In the genomic region with DNA sequence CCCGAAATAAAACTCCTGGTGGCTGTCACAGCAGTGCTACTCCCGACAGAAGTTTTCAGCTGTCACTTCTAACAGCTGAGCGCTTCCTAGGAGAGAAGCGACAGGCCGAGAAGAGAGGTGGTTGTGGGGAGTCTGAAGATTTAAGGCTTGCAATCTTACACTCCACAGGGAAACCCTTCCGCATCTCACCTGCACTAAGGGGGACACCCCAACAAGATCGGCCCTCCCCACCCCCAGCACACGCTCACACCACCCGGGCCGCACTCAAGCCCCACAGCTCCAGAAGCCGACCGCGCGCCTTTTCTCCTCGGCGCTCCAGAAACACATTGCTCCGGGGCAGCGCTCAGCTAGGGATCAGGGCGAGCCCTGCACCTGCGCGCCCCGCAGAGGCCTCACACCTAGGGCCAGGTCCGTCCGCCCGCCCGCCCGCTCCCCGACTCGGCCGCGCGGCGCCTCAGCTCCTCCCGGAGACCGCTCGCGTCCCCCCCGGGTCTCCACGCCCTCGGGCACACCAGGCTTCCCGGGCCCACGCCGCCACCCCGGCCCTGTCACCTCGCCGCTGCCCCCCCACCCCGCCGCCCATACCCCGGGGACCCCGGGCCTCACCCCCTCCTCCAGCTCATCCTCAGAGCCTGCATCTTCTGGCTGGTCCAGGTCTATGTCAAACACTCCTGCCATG, we compare ENCODE assay signal across 1 mouse cellular context.
TF ChIP-seq lines count a peak whose summit lies in the region.

No protein-coding gene starts in this region.

TF ChIP-seq in MEL, 35 proteins besides CTCF, POLR2A, EP300 and RAD21 (continued from another document):
- TF ChIP-seq HCFC1 (IDR thresholded peaks at IDR 0.05; ENCODE audit: low read depth, low read length) (no peak), MAZ (IDR thresholded peaks at IDR 0.05; ENCODE audit: low read depth, low read length) (peak; percentile 53; the same call in 1 of the 2 replicates), KAT2A (conservative IDR thresholded peaks at IDR 0.05; ENCODE audit: low read depth, low read length) (no peak), MXI1 (IDR thresholded peaks at IDR 0.05; ENCODE audit: low read depth, low read length) (peak; percentile 63), CHD1 (IDR thresholded peaks at IDR 0.05; ENCODE audit: low read depth, low read length) (peak; percentile 93; the same call in 1 of the 2 replicates), TAL1 (IDR thresholded peaks at IDR 0.05; ENCODE audit: low read length) (no peak), ETS1 (IDR thresholded peaks at IDR 0.05; ENCODE audit: low read depth, low read length) (peak; percentile 55; the same call in 1 of the 2 replicates), MAX (IDR thresholded peaks at IDR 0.05; ENCODE audit: low read length) (0 out of 2 replicates have a peak, but pooled peaks have one; percentile 13), UBTF (IDR thresholded peaks at IDR 0.05; ENCODE audit: borderline replicate concordance, insufficient read depth, low read depth, low read length) (peak; percentile 87; the same call in 1 of the 2 replicates), CHD2 (IDR thresholded peaks at IDR 0.05; ENCODE audit: low read length) (no peak), SIN3A (IDR thresholded peaks at IDR 0.05; ENCODE audit: low read length) (peak; percentile 95)
